Mouse (Mus musculus) small intestine, adult 2 months (tissue): Measurements from ENCODE around the gene Fuca1. TPM values are rescaled to one million over a fixed set of nuclear protein-coding genes. Genes with fewer than 3 reads are reported as not detected.
"Not testable (repeated sequence)": the region's sequence is repeated elsewhere in the genome, so short reads cannot be mapped to it uniquely, and the experiment has no call there.

Experiments used
- H3K27ac ChIP-seq: fragments of 200-500 bp; 2 replicates; pipeline ENCODE4 v1.5.1; 2012; ENCODE audit warnings: low read depth, low read length, control low read depth, inconsistent platforms; ENCODE audit not compliant: insufficient read depth
- H3K27me3 ChIP-seq: fragments of 200-500 bp; 2 replicates; pipeline ENCODE4 v1.6.1; 2012; ENCODE audit warnings: mild to moderate bottlenecking, moderate library complexity, low read length, inconsistent platforms; ENCODE audit not compliant: control insufficient read depth, insufficient read depth
- H3K36me3 ChIP-seq: fragments of 200-500 bp; 2 replicates; pipeline ENCODE4 v1.6.1; 2012; ENCODE audit warnings: mild to moderate bottlenecking, low read length, control low read depth, inconsistent platforms; ENCODE audit not compliant: control insufficient read depth, insufficient read depth
- H3K4me1 ChIP-seq: fragments of 200-500 bp; 2 replicates; pipeline ENCODE4 v1.6.1; 2012; ENCODE audit warnings: low read length, inconsistent platforms, mixed read lengths; ENCODE audit not compliant: control insufficient read depth, insufficient read depth, insufficient read length
- H3K4me3 ChIP-seq: fragments of 200-500 bp; 2 replicates; pipeline ENCODE4 v1.5.1; 2012; ENCODE audit warnings: low read depth, mild to moderate bottlenecking, control low read depth, inconsistent platforms, low read length, moderate library complexity
- CTCF ChIP-seq: fragments of 200-500 bp; IDR thresholded peaks from 2 replicates; pipeline ENCODE4 v1.5.1; 2012; ENCODE audit warnings: low read depth, mild to moderate bottlenecking, control low read depth, inconsistent platforms, low read length, moderate library complexity, mixed read lengths; ENCODE audit not compliant: insufficient replicate concordance, insufficient read length; ENCODE audit errors: extremely low read depth
- POLR2A ChIP-seq: fragments of 200-500 bp; IDR thresholded peaks from 2 replicates; pipeline ENCODE4 v1.6.1; 2012; ENCODE audit warnings: low read depth, mild to moderate bottlenecking, control low read depth, inconsistent platforms, low read length, moderate library complexity
- WGBS: fragments of 180-500 bp; shearing (Covaris S2); methylation state at CpG from one replicate; pipeline ENCODE4 v1.1.7; 2018; 5-methylcytosine and 5-hydroxymethylcytosine counted together
- polyA plus RNA-seq: library from polyadenylated mRNA; depleted of rRNA; stranded (reverse); fragments of >200 nt; gene quantifications from 2 replicates; pipeline ENCODE4 v1.2.3, GENCODE M21; 2012

The Fuca1 gene
- polyA plus RNA-seq, 1 experiment = 108 TPM

GRCm38 (mm10) chr4:135969070-135969750, 48.7 kb downstream of the Fuca1 start:
- Histone ChIP-seq H3K4me3 (no peak overlapping the region), H3K36me3 (peaks cover 48% of the 10 kb centered on the region), H3K4me1 (peaks cover 23% of the 10 kb centered on the region), H3K27ac (no peak overlapping the region), H3K27me3 (no peaks in the 10 kb centered on the region)
- TF ChIP-seq POLR2A (no peak), CTCF (no peak)
- WGBS = 75% methylated on average over 13 of the region's 13 CpGs

DNA sequence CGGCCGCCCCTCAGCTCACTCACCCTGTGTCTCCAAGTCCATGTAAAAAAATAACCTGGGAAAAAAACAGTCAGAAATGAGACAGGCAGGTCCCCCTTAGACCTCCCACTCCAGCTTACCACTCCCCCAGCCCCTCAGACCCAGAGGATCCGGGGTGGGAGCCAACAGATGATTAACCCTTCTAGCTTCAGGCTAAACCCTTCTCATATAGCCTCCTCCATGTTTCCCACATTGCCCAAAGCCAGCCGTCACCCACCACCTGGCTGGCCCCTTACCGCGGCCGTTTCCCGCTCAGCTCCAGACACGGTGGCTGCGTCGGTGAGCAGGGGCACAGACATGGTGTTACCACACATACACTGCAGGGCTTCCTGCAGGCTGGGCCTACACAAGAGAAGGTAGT, 50.0 kb downstream of the Fuca1 start:
- TF ChIP-seq POLR2A (no peak), CTCF (no peak)
- Histone ChIP-seq H3K27me3 (no peaks in the 10 kb centered on the region), H3K4me3 (no peak overlapping the region), H3K36me3 (peaks cover 54% of the 10 kb centered on the region), H3K4me1 (peaks cover 18% of the 10 kb centered on the region), H3K27ac (no peak overlapping the region)
- WGBS = 90% methylated on average over 11 of the region's 11 CpGs

DNA sequence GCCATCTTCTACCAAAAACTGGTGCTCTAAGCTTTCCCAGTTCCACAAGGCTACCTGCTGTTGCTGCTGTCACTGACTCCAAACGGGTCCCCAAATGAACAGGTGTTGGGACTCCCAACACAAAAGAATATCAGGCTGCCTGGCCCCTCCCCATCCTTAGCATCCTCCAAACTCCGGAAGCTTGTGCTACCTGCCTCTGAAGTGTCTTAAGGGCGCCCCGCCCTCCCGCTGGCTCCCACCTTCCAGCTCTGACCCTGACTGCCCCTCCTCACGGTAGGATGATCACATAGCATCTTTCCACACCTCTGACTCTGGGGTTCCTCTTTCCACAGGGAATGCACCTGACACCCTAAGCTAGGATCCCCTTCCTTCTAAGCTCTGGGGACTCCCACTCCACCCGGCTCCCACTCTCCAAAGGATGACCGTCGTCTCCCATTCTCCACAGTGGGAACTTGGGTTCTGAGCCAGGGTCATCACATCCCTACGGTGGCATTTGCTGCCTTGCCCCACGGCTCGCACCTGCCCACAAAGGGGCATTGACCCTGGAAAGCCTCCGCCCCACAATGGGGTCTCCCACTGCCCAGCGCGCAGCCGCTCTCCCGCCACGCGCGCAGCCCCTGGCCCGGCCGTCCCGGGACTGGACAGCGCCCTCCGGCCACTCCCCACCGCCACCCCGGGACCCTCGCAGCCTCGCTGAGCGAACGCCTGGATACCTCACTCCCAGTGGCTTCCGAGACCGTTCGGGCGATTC, 51.4 kb downstream of the Fuca1 start:
- Histone ChIP-seq H3K36me3 (peaks cover 55% of the 10 kb centered on the region), H3K4me3 (peak overlapping the region; percentile 81), H3K27me3 (no peaks in the 10 kb centered on the region), H3K4me1 (peaks cover 18% of the 10 kb centered on the region), H3K27ac (no peak overlapping the region)
- 1% methylated on average over 35 of the region's 35 CpGs for WGBS
- no peak for TF ChIP-seq CTCF
- no peak for TF ChIP-seq POLR2A

DNA sequence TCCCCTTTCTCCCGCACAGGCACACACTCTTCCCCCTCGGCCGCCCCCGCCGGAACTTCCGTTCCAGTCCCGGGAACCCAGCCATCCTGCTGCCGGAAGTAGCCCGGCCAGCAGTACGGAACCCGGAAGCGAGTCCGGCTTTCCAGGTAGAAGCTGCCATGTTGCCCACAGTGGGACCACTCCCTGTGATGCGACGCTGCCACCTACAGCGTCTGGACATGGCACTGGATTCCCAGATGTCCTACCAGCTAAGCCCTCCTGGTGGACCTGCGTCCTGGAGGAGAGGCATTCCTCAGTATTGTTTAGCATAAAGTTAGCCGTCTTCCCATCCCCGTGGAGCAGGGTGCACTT, 52.0 kb downstream of the Fuca1 start, which contains the start of gene Lypla2:
Gene Lypla2, minus strand, starts transcription at position 71 of the 351 bp plus-strand sequence.
- Histone ChIP-seq H3K27ac (peak within 1 kb of the TSS; percentile 80), H3K4me3 (peak within 1 kb of the TSS; percentile 81), H3K36me3 (peaks cover 52% of the 10 kb centered on the region), H3K4me1 (peaks cover 18% of the 10 kb centered on the region), H3K27me3 (no peaks in the 10 kb centered on the region)
- WGBS = under 1% methylated on average over 19 of the region's 19 CpGs
- TF ChIP-seq POLR2A = peak; percentile 61; the same call in 1 of the 2 replicates
- TF ChIP-seq CTCF = no peak

GRCm38 (mm10) chr4:135972911-135973811, 52.6 kb downstream of the Fuca1 start:
- no peak for TF ChIP-seq CTCF
- TF ChIP-seq POLR2A = no peak
- 21% methylated on average over 13 of the region's 13 CpGs for WGBS
- Histone ChIP-seq H3K4me3 (peak overlapping the region; percentile 81), H3K27me3 (no peaks in the 10 kb centered on the region), H3K27ac (peak overlapping the region; percentile 80), H3K36me3 (peaks cover 48% of the 10 kb centered on the region), H3K4me1 (peaks cover 18% of the 10 kb centered on the region)

GRCm38 (mm10) chr4:135976146-135976545, 55.6 kb downstream of the Fuca1 start:
- TF ChIP-seq POLR2A = no peak
- TF ChIP-seq CTCF = no peak
- Histone ChIP-seq H3K27me3 (no peaks in the 10 kb centered on the region), H3K4me1 (peaks cover 22% of the 10 kb centered on the region), H3K4me3 (no peak overlapping the region), H3K36me3 (peaks cover 31% of the 10 kb centered on the region), H3K27ac (no peak overlapping the region)
- 94% methylated on average over 12 of the region's 12 CpGs for WGBS

DNA sequence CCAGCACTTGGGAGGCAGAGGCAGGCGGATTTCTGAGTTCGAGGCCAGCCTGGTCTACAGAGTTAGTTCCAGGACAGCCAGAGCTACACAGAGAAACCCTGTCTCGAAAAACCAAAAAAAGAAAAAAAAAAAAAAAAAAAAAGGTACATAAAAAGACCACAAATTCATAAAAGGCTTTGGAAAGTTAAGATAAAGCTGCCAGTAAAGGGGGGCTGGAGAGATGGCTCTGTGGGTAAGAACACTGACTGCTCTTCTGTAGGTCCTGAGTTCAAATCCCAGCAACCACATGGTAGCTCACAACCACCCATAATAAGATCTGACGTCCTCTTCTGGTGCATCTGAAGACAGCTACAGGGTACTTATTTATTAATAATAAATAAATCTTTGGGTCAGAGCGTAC, 59.7 kb downstream of the Fuca1 start:
- not testable (repeated sequence) for H3K27me3 ChIP-seq, H3K4me1 ChIP-seq, H3K27ac ChIP-seq, H3K4me3 ChIP-seq
- WGBS = 89% methylated on average over 5 of the region's 5 CpGs
- peaks cover 36% of the 10 kb centered on the region for H3K36me3 ChIP-seq
